Mouse (Mus musculus) brain, adult 2 months (tissue): ENCODE data around the gene Trem2.
"Not testable (repeated sequence)": the region's sequence is repeated elsewhere in the genome, so short reads cannot be mapped to it uniquely, and the experiment has no call there.

Experiments
- DNase-seq: peaks from one replicate; pipeline ENCODE4 v3.0.0; 2011; ENCODE audit warnings: low read depth, low spot score

Trem2 gene

GRCm38 (mm10) chr17:48350681-48351193 lies 4.5 kb downstream of the Trem2 start:
- DNase-seq: no peak

- not testable (repeated sequence) for DNase-seq
These were observed 6.8 kb downstream of the Trem2 start for GRCm38 (mm10) chr17:48352976-48353375.

- DNase-seq: no peak
These were observed 9.6 kb downstream of the Trem2 start for GRCm38 (mm10) chr17:48355822-48356221.

GRCm38 (mm10) chr17:48357892-48358291 lies 11.7 kb downstream of the Trem2 start:
- peak; percentile 60 for DNase-seq

GRCm38 (mm10) chr17:48359616-48360015 lies 13.4 kb downstream of the Trem2 start, which contains the start of gene Treml1:
Gene Treml1 (plus strand): TSS chr17:48359916.
- DNase-seq: no peak

GRCm38 (mm10) chr17:48360462-48360861 lies 14.3 kb downstream of the Trem2 start:
- no peak for DNase-seq

GRCm38 (mm10) chr17:48362346-48362745 lies 16.1 kb downstream of the Trem2 start:
- DNase-seq: no peak

- peak; percentile 55 for DNase-seq
These were observed 16.8 kb downstream of the Trem2 start for GRCm38 (mm10) chr17:48362966-48363365.

- peak; percentile 59 for DNase-seq
These were observed 17.3 kb downstream of the Trem2 start for GRCm38 (mm10) chr17:48363421-48363965.

GRCm38 (mm10) chr17:48365511-48366155 lies 19.4 kb downstream of the Trem2 start:
- no peak for DNase-seq

GRCm38 (mm10) chr17:48366806-48367205 lies 20.6 kb downstream of the Trem2 start:
- no peak for DNase-seq

GRCm38 (mm10) chr17:48371621-48372020 lies 25.4 kb downstream of the Trem2 start:
- no peak for DNase-seq

- peak; percentile 81 for DNase-seq
These were observed 26.8 kb downstream of the Trem2 start for GRCm38 (mm10) chr17:48372987-48373386.

GRCm38 (mm10) chr17:48376102-48376501 lies 29.9 kb downstream of the Trem2 start:
- peak; percentile 78 for DNase-seq

- DNase-seq: no peak
These were observed 32.8 kb downstream of the Trem2 start for GRCm38 (mm10) chr17:48379050-48379449.

- no peak for DNase-seq
These were observed 39.7 kb downstream of the Trem2 start for GRCm38 (mm10) chr17:48385786-48386461.

GRCm38 (mm10) chr17:48388666-48389065 lies 42.5 kb downstream of the Trem2 start:
- no peak for DNase-seq

GRCm38 (mm10) chr17:48389442-48389841 lies 43.2 kb downstream of the Trem2 start:
- no peak for DNase-seq

- DNase-seq: no peak
These were observed 45.2 kb downstream of the Trem2 start for GRCm38 (mm10) chr17:48391446-48391845.

GRCm38 (mm10) chr17:48392616-48393015 lies 46.4 kb downstream of the Trem2 start:
- DNase-seq: peak; percentile 84

GRCm38 (mm10) chr17:48401710-48402109 lies 55.5 kb downstream of the Trem2 start:
- no peak for DNase-seq

GRCm38 (mm10) chr17:48402751-48403150 lies 56.5 kb downstream of the Trem2 start:
- no peak for DNase-seq
